Comparison of ENCODE assay signal across 16 mouse cellular contexts in genomic region chr8:96674703-96675102, GRCm38 (mm10).
A peak's percentile ranks its signal among the peaks of the same experiment; 100 is the strongest.
DNase-seq lines count a peak whose midpoint lies in the region; ATAC-seq and TF ChIP-seq lines count a peak whose summit lies in the region.
"Had no signal": no experiment of that assay in that cellular context is flagged by ENCODE, and none has a peak within 500 bp of the region (broad histone marks: within the 10 kb centered on the region; RNA-seq: fewer than 3 reads in every experiment).

No protein-coding gene starts in this region.

- H3K27me3 ChIP-seq in kidney, postnatal 0 days (ENCODE audit: insufficient read depth, low read length), result no peaks in the 10 kb centered on the region
- no peaks in the 10 kb centered on the region for H3K27me3 ChIP-seq in kidney, embryonic 15.5 days
- no peaks in the 10 kb centered on the region for H3K27me3 ChIP-seq in limb, embryonic 11.5 days (ENCODE audit: control insufficient read depth, insufficient read depth, low read length)

- H3K4me1 ChIP-seq in kidney, postnatal 0 days (replicated peaks; ENCODE audit: insufficient read depth, low read length), result no peaks in the 10 kb centered on the region
- no peaks in the 10 kb centered on the region for H3K4me1 ChIP-seq in kidney, embryonic 15.5 days
- H3K4me1 ChIP-seq in limb, embryonic 11.5 days (ENCODE audit: control insufficient read depth, insufficient read depth, low read length), result no peaks in the 10 kb centered on the region

- H3K4me2 ChIP-seq in kidney, postnatal 0 days (ENCODE audit: low read length), result no peak overlapping the region
- no peak overlapping the region for H3K4me2 ChIP-seq in kidney, embryonic 15.5 days
- no peak overlapping the region for H3K4me2 ChIP-seq in limb, embryonic 11.5 days (ENCODE audit: low read depth, severe bottlenecking)

- DNase-seq in kidney, postnatal 0 days (ENCODE audit: low spot score), result peak; percentile 5
- DNase-seq in embryo, embryonic 10.5 days (ENCODE audit: low spot score), result peak; percentile 45
- DNase-seq in forelimb bud, embryonic 11.5 days (ENCODE audit: low read depth, low spot score), result peak; percentile 35
- peak; percentile 33 for DNase-seq in limb, embryonic 11.5 days (ENCODE audit: low spot score)
- DNase-seq in left cerebral cortex, postnatal 36 days (ENCODE audit: low spot score in 2 of 2), result no peak
- no peak for DNase-seq in frontal cortex, postnatal 10 days (ENCODE audit: low spot score in 2 of 2)
- DNase-seq: cerebellum, adult 11 months; cerebellum, postnatal 25 days; gastrocnemius, postnatal 14 days; lung, adult 18-20 months; lung, postnatal 4 days; midbrain, embryonic 14.5 days had no signal

- no peaks in the 10 kb centered on the region for H3K9me3 ChIP-seq in kidney, postnatal 0 days (replicated peaks; ENCODE audit: low read length)
- H3K9me3 ChIP-seq in kidney, embryonic 15.5 days (replicated peaks), result no peaks in the 10 kb centered on the region
- no peaks in the 10 kb centered on the region for H3K9me3 ChIP-seq in limb, embryonic 11.5 days (ENCODE audit: control insufficient read depth, low read length)

- no peak overlapping the region for H3K9ac ChIP-seq in kidney, postnatal 0 days (ENCODE audit: low read depth, low read length)
- no peak overlapping the region for H3K9ac ChIP-seq in kidney, embryonic 15.5 days
- no peak overlapping the region for H3K9ac ChIP-seq in limb, embryonic 11.5 days (ENCODE audit: low read length)

- no peak overlapping the region for H3K4me3 ChIP-seq in kidney, postnatal 0 days (replicated peaks; ENCODE audit: low read depth, low read length)
- H3K4me3 ChIP-seq in kidney, embryonic 15.5 days (replicated peaks), result no peak overlapping the region
- H3K4me3 ChIP-seq in limb, embryonic 11.5 days (ENCODE audit: low read depth, low read length), result no peak overlapping the region

- intact Hi-C loops in left cerebral cortex, postnatal 36 days (cut with DNase I), result no loop called here

- H3K36me3 ChIP-seq in kidney, postnatal 0 days (ENCODE audit: insufficient read depth, low read length), result no peaks in the 10 kb centered on the region
- no peaks in the 10 kb centered on the region for H3K36me3 ChIP-seq in kidney, embryonic 15.5 days
- no peaks in the 10 kb centered on the region for H3K36me3 ChIP-seq in limb, embryonic 11.5 days (ENCODE audit: control insufficient read depth, insufficient read depth, low read length)

- TF ChIP-seq CTCF in kidney, postnatal 0 days (IDR thresholded peaks at IDR 0.05; ENCODE audit: low read depth), result no peak

- ATAC-seq in kidney, postnatal 0 days (replicated peaks; ENCODE audit: low FRiP score, low read depth), result no peak
- no peak for ATAC-seq in kidney, embryonic 15.5 days (replicated peaks; ENCODE audit: low FRiP score)
- ATAC-seq in limb, embryonic 11.5 days (ENCODE audit: insufficient number of reproducible peaks, low FRiP score, low TSS enrichment, low read depth), result no peak
- no peak for ATAC-seq in megakaryocyte-erythroid progenitor cell, adult 5-6 weeks (replicated peaks; ENCODE audit: low FRiP score, low TSS enrichment, poor library complexity, severe bottlenecking)
- ATAC-seq: hindbrain, postnatal 0 days had no signal

- H3K27ac ChIP-seq in kidney, postnatal 0 days, result no peak overlapping the region
- no peak overlapping the region for H3K27ac ChIP-seq in kidney, embryonic 15.5 days
- no peak overlapping the region for H3K27ac ChIP-seq in limb, embryonic 11.5 days (replicated peaks; ENCODE audit: low read depth, low read length)
- H3K27ac ChIP-seq: hindbrain, postnatal 0 days; stomach, postnatal 0 days had no signal

- 39% methylated on average over 8 of the region's 8 CpGs for WGBS in kidney, postnatal 0 days
- WGBS in kidney, embryonic 15.5 days, result 39% methylated on average over 8 of the region's 8 CpGs
- WGBS in limb, embryonic 11.5 days, result 39% methylated on average over 8 of the region's 8 CpGs

Comparison
In these comparisons a context has a peak if more than half of its experiments do, and no peak if none do; other contexts are left out.
1. DNase-seq: peak in kidney, postnatal 0 days (single experiment), embryo, embryonic 10.5 days (single experiment), forelimb bud, embryonic 11.5 days (single experiment) and limb, embryonic 11.5 days (single experiment); none in left cerebral cortex, postnatal 36 days (0 of 2) and frontal cortex, postnatal 10 days (0 of 2).